Mouse (Mus musculus) induced T-regulatory cell, adult 2 months (primary cell): ENCODE measurements around the gene Flrt1.
A peak's percentile ranks its signal among the peaks of the same experiment; 100 is the strongest.

Experiments used
- DNase-seq: peaks from one replicate; pipeline ENCODE4 v3.0.0-alpha.2; 2012; ENCODE audit warnings: low read depth

Flrt1 gene

GRCm38 (mm10) chr19:7105544-7105943 lies at the start of gene Flrt1:
Gene Flrt1, minus strand, starts transcription at chr19:7105729.
- DNase-seq, result no peak

GRCm38 (mm10) chr19:7155196-7155595 lies 49.7 kb upstream of the Flrt1 start:
- no peak for DNase-seq

GRCm38 (mm10) chr19:7153232-7153631 lies 47.7 kb upstream of the Flrt1 start:
- DNase-seq, result peak; percentile 32

- DNase-seq, result no peak
Measured at GRCm38 (mm10) chr19:7151927-7152653, 46.6 kb upstream of the Flrt1 start.

GRCm38 (mm10) chr19:7151300-7151926 lies 45.9 kb upstream of the Flrt1 start:
- DNase-seq, result no peak

GRCm38 (mm10) chr19:7149158-7149685 lies 43.7 kb upstream of the Flrt1 start:
- no peak for DNase-seq

GRCm38 (mm10) chr19:7148541-7149085 lies 43.1 kb upstream of the Flrt1 start:
- DNase-seq, result no peak

- no peak for DNase-seq
Measured at GRCm38 (mm10) chr19:7148096-7148495, 42.6 kb upstream of the Flrt1 start.

GRCm38 (mm10) chr19:7146376-7146775 lies 40.8 kb upstream of the Flrt1 start:
- no peak for DNase-seq

GRCm38 (mm10) chr19:7144458-7144857 lies 38.9 kb upstream of the Flrt1 start:
- no peak for DNase-seq

GRCm38 (mm10) chr19:7143854-7144253 lies 38.3 kb upstream of the Flrt1 start:
- DNase-seq, result peak; percentile 71

GRCm38 (mm10) chr19:7142207-7142915 lies 36.8 kb upstream of the Flrt1 start:
- no peak for DNase-seq

- DNase-seq, result no peak
Measured at GRCm38 (mm10) chr19:7140856-7141421, 35.4 kb upstream of the Flrt1 start.

- no peak for DNase-seq
Measured at GRCm38 (mm10) chr19:7140373-7140772, 34.8 kb upstream of the Flrt1 start.

- no peak for DNase-seq
Measured at GRCm38 (mm10) chr19:7139321-7139720, 33.8 kb upstream of the Flrt1 start.

- no peak for DNase-seq
Measured at GRCm38 (mm10) chr19:7138327-7138726, 32.8 kb upstream of the Flrt1 start.

GRCm38 (mm10) chr19:7136714-7137498 lies 31.4 kb upstream of the Flrt1 start:
- no peak for DNase-seq

GRCm38 (mm10) chr19:7136016-7136415 lies 30.5 kb upstream of the Flrt1 start:
- DNase-seq, result no peak

- no peak for DNase-seq
Measured at GRCm38 (mm10) chr19:7135525-7135924, 30.0 kb upstream of the Flrt1 start.

GRCm38 (mm10) chr19:7134631-7135091 lies 29.1 kb upstream of the Flrt1 start:
- DNase-seq, result no peak

- no peak for DNase-seq
Measured at GRCm38 (mm10) chr19:7133436-7133835, 27.9 kb upstream of the Flrt1 start.
